Mouse (Mus musculus) embryo, embryonic 11.5 days (tissue): ENCODE measurements around the gene Pid1.
"Not testable (repeated sequence)": the region's sequence is repeated elsewhere in the genome, so short reads cannot be mapped to it uniquely, and the experiment has no call there.

Experiments used
- DNase-seq: peaks from one replicate; pipeline ENCODE4 v3.0.0-alpha.2; 2012; ENCODE audit warnings: low read depth, low spot score

Gene Pid1

DNA sequence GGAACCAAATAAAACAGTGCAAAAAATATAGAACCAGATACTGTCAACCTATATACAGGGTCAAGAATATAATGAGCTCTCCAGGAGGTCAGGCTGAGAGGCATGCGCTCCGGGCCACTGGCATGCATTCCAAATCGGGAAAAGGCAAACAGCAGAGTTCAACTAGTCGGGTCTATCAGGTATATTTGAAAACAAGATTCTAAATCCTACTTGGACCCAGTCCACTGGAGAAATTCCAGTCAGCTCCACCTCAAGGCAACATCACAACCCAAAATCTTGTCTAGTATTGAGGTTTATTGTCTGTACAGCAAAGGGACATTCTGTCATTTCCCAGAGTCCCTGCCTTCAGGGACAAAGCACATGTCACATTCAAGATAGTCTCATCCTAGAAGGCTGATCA is 91.0 kb downstream of the Pid1 start:
- no peak for DNase-seq

DNA sequence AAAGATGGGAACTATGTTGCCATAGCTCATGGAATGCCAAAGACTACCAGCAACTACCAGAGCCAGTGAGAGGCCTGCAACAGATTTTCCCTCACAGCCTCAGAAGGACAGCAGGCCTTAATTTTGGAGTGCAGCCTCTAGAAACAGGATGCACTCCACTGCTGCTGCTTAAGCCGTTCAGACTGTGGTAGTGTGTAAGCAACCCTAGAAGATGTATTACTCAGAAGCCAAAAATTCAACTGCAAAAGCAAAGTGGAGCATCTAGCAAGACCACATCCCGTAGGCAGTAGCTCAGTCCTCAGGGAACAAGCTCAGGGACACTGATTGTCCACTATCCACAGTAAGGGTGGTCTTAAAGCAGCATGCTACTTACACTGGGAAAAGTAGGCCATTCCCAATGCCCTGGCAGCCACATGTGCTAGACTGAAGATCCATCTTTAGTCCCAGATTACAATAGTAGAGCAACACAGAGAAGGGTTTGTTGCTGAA is 92.2 kb downstream of the Pid1 start:
- no peak for DNase-seq

GRCm38 (mm10) chr1:84257656-84258055 is 106.3 kb downstream of the Pid1 start:
- DNase-seq: no peak

GRCm38 (mm10) chr1:84254361-84254760 is 109.6 kb downstream of the Pid1 start:
- no peak for DNase-seq

- DNase-seq: no peak
Observed at GRCm38 (mm10) chr1:84253838-84254237, 110.1 kb downstream of the Pid1 start.

DNA sequence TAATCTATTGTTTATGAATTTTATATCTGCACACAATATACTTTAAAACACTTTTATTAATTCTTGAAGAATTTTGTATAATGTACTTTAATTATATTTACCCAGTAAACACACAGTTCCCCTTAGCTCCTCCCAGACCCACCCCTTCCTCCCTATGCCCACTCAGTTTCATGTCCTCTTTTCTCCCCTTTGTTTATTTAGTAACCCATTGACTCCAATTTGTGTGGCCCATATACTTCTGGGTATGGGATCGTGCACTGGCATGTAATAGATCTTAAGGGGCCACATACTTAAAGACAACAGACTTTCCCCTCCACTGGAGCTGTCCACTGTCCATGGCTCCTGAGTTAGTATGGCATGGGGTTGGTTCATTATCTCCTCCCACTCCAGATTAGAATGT is 112.8 kb downstream of the Pid1 start:
- no peak for DNase-seq

DNA sequence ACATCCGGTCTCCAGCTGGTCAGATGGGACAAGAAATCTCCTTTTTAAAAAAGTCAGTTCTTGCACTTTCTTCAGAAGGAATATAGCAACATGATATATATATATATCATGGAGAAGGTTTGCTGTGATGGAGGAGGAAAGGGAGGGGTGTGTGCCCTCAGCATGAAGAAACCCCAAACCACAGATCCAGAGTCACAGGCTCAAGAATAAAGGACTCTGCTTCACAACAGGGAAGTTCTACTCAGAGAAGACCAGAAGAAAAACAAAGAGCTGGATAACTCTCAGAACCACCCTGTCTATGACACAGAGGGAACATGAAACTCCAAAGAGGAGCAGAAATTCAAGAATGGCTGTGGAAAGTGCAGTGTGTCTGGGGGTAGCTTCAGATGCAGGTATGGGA is 113.2 kb downstream of the Pid1 start:
- DNase-seq: no peak

- DNase-seq: no peak
Observed at GRCm38 (mm10) chr1:84249772-84250338, 114.1 kb downstream of the Pid1 start.

- no peak for DNase-seq
Observed at GRCm38 (mm10) chr1:84247111-84247510, 116.9 kb downstream of the Pid1 start.

GRCm38 (mm10) chr1:84241192-84241828 is 122.7 kb downstream of the Pid1 start:
- no peak for DNase-seq

DNA sequence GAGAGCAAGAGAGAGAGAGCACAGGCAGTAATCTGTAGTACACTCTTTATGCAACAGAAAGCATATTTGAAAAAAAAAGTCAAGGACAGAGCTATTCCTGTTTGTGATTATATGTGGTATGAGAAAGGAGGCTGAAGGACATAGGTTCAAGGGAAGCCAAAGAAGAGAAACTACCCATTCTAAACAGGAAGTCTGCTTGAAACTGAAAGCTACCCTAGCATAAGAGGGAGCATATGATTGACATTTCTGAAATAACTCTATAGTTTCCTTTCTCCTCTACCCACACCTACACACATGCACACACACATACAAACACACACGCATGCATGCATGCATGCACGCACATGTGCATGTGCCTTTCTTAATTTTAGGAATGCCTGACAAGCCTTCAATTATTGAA is 123.8 kb downstream of the Pid1 start:
- no peak for DNase-seq

- no peak for DNase-seq
Observed at GRCm38 (mm10) chr1:84230431-84230830, 133.5 kb downstream of the Pid1 start.

- DNase-seq: no peak
Observed at GRCm38 (mm10) chr1:84225626-84226025, 138.4 kb downstream of the Pid1 start.

DNA sequence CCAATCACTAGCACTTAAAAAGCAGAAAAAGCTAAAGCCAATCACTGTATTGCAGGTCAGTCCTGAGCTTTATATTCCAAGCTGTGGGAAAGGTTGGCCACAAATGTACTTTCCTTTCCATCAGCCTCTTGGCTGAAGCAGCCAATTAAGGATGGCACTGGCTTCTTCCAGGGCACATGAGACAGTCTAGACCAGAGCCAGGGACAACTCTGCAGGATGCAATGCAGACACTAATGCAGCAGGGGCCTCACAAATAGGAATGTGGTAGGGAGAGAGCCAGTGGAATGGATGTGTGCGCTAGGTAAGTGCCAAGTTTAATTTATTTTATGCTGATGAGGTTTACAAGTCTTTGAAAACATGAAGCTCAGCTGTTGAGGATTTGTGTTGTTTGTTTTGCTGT is 141.9 kb downstream of the Pid1 start:
- no peak for DNase-seq

DNA sequence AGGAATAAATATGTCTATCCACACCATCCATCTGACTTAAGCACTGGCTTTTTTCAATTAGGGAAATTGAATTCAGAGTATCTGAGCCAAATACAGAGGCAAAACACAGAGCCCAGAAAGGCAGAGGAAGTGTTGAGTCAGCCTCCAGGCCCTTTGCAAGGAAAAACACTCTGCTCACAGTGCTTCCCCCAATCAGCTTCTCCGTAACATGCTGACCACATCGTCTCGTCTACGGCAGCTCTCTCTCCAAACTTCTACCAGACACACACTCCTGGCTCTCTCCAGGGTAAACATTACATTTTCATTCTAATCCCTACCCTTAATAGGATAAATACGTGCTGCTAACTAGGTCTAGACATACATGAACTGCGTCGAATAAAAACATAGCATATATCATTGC is 145.4 kb downstream of the Pid1 start:
- no peak for DNase-seq

DNA sequence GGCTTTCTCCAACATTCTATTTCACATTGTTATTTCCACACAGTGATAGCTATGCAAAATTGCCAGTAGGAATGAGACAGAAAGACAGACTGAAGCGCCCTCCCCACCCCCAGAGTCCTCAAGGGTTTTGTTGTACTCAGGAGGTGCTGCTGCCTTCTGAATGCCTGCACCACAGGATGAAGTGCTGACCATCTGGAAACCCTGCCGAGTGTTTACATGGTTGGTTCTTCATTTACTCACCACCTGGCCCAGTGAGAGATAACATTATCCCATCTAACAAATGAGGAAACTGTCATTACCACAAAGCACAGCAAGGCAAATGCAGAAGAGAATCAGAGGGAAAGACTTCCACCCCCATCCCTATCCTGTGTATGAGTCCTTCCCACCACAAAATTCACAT is 146.2 kb downstream of the Pid1 start:
- no peak for DNase-seq

GRCm38 (mm10) chr1:84211507-84211906 is 152.5 kb downstream of the Pid1 start:
- no peak for DNase-seq

GRCm38 (mm10) chr1:84205746-84206145 is 158.2 kb downstream of the Pid1 start:
- not testable (repeated sequence) for DNase-seq

DNA sequence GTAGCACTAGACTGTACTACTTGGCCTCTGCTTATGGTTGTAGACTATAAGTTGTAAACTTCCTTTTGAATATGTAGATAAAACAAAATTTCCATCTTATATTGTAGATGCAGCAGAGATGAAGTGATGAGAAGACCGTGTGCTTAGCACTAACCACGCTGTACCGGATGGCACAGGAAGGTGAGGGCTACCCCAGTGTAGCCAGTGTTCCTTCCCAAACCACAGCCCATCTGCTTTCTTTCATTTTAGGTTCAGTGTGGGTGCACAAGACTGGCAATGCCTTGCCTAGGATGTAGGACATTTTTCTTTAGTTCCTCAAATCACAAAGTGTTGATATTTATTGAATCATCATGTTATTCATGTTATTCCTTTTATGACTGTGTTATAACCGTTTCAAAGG is 160.5 kb downstream of the Pid1 start:
- no peak for DNase-seq

DNA sequence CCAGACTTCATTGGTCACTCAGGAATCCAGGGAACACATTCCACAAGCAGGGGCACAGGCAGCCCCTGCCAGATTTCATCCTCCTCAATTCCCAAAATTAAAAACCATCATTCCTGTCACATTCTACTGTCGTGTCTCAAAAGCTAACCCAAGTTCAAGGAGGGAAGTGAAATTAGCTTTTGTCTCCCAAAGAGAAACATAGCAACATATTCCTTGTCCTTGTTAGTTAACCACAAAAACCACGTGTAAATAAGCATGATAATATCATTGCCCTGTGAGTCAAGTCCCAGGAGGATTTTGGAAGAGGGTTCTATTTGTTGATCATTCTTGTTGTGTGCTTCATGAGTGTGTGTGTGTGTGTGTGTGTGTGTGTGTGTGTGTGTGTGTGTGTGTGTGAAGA is 164.1 kb downstream of the Pid1 start:
- DNase-seq: no peak

DNA sequence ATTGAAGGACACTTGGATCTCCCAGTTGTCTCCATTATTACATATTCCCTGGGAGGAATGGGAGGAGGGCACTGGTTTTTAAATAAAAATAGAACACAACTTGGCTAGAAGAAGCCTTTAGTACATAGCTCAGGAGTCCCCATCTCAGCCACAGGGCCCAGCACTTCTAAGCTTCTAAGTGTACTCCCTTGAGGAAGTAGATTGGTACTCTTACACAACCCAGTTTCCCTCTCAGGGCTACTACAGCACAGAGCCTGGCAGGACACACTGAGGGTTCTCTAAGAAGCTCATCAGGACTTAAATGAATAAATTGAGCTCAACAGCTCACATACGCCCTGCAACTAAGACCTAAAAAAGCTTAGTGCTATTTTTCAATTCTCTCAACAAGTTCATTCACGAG is 165.1 kb downstream of the Pid1 start:
- no peak for DNase-seq

GRCm38 (mm10) chr1:84192167-84192566 is 171.8 kb downstream of the Pid1 start:
- no peak for DNase-seq

- no peak for DNase-seq
Observed at GRCm38 (mm10) chr1:84189446-84189845, 174.5 kb downstream of the Pid1 start.
